Mouse (Mus musculus) neural tube, embryonic 10.5 days (tissue): ENCODE results near the gene Rtn2.
"Not testable (repeated sequence)": the region's sequence is repeated elsewhere in the genome, so short reads cannot be mapped to it uniquely, and the experiment has no call there.

Experiments
- DNase-seq: peaks from one replicate; pipeline ENCODE4 v3.0.0-alpha.2; 2017; ENCODE audit warnings: low spot score; ENCODE audit errors: extremely low spot score

Rtn2 gene

DNA sequence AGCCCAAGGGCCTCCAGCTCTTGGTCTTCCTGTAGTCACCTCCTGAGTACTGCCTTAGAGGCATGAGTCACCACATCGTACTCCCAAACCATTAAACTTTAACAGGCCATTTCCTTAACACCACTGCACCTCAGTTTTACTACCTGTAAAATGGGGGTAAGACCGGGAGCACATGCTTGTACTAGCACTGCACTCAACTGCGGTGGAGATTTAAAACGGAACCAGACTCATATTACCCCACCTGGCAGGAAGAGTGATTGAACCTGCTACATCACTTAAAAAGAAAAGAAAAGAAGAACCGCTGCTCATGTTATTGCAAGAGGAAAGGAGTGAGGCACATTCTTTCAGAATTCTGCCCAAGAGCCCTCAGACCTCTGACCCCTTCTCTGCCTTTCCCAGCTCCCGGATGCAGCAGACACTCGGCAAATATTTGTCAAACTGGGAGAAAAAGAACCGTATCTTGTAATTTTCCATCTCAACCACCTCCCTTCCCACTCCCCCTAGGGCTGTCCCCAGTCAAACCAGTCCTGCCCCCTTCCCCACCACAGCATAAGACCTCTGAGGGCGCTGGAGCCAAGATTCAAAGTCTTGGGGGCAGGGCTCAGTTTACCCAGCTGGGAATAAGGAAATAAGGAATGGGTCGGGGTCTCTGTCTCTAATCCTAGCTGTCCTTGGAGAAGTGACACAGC, 13.3 kb upstream of the Rtn2 start:
- DNase-seq, result peak; percentile 29

GRCm38 (mm10) chr7:19269721-19270441, 12.5 kb upstream of the Rtn2 start:
- DNase-seq, result peak; percentile 58

GRCm38 (mm10) chr7:19270509-19271237, 11.8 kb upstream of the Rtn2 start:
- peak; percentile 42 for DNase-seq

DNA sequence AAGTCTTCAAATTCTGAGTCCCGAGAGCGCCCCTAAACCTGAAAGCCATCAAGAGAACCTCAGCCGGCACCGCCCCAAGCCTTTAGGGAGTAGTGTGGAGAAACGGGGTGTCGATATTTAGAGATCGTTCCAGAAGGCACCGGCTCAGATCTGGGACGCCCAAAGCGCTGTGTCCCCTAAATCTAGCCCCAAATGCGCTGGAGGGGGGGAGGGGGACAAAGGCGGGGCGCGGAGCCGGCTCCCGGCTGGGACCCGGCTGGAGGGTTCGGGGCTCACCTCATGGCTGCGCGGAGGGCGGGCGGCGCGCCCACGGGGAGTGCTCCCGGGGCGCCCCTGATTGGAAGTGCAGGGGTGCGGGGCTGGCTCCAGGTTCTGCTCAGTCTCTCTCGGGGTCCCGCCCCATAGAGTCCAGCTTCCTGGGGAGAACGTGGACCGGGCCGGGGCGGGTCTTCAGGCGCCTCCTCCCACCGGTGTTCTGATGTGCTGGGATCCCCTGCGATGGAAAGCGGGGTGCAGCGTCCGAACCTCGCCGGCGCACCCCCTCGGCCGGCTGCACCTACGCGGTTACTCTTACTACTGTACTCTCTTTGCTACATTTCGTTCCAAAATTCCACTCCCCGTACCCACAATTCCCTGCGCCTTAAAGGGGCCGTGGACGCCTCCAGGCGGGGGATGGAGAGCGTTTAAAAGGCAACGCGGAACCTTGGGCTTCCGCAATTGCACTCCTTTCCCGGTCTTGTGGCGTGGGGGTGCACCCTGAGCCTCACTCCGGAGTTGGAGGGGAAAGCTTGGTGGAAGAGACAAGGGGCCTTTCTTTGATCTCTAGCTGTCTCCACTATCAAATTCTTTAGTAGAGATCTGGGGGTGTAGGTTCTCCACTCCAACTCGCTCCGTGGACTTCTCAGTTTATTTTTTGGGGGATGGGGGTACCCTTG, 10.9 kb upstream of the Rtn2 start, which contains the start of gene Vasp:
Gene Vasp (minus strand): TSS at position 580 of the 935 bp plus-strand sequence.
- peak; percentile 88 for DNase-seq

- DNase-seq, result peak; percentile 85
These were observed 10.2 kb upstream of the Rtn2 start for GRCm38 (mm10) chr7:19272173-19272764.

GRCm38 (mm10) chr7:19276253-19276652, 6.2 kb upstream of the Rtn2 start:
- DNase-seq, result no peak

DNA sequence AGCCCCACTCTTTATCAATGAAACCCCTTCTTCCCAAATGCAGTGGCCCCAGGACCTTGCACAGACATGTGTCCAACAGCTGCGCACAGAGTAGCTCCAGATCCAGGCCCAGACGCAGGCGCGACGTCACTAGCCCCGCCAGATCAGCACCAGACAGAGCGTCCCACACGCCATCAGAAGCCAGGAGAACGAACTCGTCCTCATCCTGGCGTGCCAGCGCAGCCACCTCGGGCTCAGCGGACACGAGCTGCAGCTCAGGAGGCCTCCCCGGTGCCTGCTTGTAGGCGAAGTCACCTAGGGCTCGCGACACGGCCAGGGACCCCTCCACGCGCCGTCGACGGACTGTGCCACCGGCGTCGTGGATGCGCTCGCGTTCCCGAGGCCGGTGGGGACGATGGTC, 3.4 kb upstream of the Rtn2 start:
- peak; percentile 22 for DNase-seq

GRCm38 (mm10) chr7:19279581-19280114, 2.8 kb upstream of the Rtn2 start, which contains the start of gene Ppm1n:
Gene Ppm1n (minus strand): TSS chr7:19280064.
- peak; percentile 47 for DNase-seq

GRCm38 (mm10) chr7:19281680-19282304, 632 bp upstream of the Rtn2 start:
- not testable (repeated sequence) for DNase-seq

GRCm38 (mm10) chr7:19282791-19283405, 474 bp downstream of the Rtn2 start:
- DNase-seq, result peak; percentile 74

DNA sequence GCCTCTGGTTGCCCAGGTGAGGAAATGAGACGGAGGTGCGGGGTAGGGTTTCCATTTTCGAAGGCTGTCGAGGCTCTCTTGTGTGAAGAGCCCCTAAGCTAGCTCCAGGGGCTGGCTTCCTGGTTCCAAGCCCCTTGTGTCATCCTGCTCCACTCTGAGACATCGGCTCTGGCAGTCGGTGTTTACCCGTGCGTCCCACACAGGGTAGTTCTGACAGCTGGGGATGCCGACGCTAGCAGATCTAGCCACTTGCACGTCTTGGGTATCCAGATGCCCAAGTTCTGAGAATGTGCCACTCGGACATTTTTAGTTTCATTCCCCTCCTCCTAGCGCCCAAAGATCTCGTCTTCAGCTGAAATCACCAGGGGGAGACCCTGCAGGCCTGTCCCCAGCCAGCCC, 981 bp downstream of the Rtn2 start:
- no peak for DNase-seq

- DNase-seq, result peak; percentile 67
These were observed 2.3 kb downstream of the Rtn2 start for GRCm38 (mm10) chr7:19284763-19285162.

DNA sequence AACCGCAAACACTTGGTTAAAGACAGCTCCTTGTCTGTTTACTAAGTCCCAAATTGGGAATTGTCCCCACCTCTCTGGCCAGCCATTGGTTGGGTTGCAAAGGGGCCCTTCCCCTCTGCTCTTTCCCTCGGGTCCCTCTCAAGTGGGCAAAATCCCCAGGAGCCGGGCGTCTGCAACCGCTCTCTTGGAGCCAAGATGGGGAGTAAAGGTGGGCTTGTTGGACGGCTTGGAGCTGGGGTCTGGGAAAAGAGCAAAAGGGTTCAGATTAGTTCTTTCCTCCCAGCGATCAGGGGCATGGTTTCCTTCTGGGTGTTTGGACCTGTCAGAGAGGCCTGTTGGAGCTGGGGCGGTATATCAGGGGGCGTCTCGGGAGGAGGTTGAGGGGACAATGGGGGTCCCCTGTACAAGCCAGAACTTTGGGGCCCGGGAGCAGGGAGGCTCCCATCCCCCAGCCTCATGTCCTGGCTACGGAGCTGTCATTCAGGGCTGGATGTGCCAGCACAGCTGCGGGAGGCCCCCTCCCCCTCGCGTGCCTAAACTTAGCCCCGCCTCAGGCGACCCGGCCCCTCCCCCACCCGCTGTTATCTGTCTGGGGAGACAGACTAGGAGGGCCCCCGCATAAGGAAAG, 8.7 kb downstream of the Rtn2 start:
- peak; percentile 56 for DNase-seq

DNA sequence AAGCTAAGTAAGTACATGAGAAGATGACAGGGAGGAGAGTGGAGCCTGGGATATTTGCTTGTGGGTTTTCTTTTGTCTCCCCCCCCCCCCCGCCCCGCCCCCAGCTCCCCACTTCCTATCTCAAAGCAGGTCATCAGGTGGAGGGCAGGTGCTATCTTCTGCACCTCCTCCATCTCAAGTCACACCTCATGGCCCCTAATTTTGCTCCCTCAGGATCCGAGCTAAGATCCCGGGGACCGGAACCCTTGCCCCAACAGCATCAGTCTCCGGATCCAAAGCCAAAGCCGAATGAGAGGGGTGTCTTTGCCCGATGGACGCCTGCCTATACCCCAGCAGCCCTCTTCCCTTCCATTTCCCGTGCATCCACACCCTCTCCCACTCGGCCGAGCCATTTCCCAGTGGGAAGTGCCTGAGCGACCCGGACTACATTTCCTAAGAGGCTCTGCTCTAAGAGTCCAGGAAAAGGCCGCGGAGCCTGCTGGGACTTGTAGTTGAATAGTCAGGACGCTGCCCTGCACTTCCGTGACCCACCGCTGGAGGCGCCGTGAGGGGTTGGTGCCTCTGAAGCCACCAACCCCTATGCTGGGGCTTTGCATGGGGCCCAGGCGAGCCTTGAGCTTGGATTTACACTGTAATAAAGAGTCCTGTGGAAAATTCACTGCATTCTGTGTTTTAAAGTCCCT, 13.2 kb downstream of the Rtn2 start:
- DNase-seq, result peak; percentile 98

DNA sequence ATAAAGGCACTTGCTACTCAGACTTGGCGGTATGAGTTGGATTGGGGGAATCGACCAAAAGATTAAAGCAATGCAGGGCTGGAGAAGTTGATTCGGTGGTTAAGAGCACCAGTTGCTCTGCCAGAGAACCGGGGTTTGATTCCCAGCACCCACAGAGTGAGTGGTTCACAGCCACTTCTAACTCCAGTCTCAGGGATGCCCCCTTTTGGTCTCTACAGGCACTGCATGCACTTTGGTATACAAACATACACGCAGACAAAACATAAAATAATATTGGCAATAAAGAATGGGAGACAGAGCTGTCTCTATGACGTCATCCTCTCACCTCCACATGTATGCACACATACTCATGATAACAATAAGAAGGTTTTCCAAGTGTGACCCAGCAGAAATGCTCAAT, 14.6 kb downstream of the Rtn2 start:
- no peak for DNase-seq

DNA sequence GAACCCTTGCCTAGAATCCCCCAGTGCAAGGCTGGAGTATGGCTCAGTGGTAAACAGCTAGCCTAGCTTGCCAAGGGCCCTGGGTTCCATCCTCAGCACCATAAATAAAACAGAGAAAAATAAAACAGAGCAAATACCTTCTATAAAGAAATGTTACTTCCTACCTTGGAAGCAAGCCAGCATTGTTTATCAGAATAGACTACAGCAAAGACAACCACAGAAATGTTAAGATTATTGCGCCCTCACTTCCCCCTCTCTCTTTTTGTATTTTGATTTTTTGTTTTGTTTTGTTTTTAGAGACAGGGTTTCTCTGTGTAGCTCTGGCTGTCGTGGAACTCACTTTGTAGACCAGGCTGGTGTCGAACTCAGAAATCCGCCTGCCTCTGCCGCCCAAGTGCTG, 15.4 kb downstream of the Rtn2 start:
- DNase-seq, result no peak

DNA sequence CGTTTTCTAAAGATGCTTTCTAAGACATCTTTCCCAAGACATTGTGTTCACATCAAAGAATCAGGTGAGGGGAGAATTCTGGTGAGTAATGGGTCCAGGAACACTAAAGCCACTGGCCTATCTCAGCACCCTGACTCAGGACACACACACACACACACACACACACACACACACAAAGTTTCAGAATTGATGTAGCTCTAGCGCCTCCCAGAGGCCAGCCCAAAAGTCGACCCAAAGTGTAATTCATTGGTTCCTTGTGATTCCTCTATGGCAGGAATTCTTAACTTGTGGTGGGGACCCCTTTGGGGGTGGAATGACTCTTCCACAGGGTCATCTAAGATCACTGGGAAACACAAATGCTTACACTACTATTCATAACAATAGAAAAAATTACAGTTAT, 16.8 kb downstream of the Rtn2 start:
- DNase-seq, result peak; percentile 47
